Mouse (Mus musculus): ENCODE data around the gene Vdac1. TPM values are rescaled to one million over a fixed set of nuclear protein-coding genes. Genes with fewer than 3 reads are reported as not detected.

Vdac1 gene
- total RNA-seq (2014; fragmentation: Nextera tagmentation) (126 and 132 TPM in 2 replicates), total RNA-seq (2017) (205 and 244 TPM in 2 replicates)

DNA sequence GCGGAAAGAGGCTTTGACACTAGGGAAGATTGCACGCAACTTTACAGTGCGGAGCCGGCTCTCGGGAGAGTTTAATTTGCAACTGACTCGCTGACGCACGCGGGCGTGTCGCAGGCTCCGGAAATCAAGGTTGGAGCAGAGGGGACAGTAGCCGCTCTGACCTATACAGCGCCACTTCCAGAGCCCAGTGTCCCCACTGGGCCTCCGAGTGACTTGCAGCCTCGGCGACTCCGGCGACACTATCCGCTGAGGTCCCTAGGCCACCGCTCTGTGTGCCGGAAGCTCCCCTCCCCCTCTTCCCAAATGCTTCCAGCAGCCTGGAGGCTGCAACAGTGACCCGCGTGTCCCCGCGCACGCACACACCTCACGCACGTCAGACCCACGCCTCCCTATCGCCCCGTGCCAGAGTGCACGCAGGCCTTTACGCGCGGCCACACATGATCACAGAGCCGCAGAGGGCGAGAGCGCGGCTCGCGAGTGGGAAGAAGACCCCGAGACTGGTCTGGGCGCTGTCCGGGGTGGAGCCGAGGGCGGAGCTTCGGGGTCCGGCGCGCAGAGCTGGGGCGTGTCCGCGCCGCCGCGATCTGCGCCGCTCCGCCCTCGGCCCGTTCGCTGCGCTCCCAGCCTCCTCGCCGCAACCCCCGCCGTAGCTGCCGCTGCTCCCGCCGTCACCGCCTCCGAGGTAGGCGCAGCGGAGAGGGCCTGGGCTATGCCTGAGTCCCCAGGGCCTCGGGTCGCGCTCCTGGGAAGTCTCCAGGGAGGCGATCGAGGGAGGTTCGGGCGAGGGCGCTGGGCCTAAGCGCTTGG, at the start of gene Vdac1:
Gene Vdac1, plus strand, starts transcription at position 390 of the 807 bp plus-strand sequence.
- peak; percentile 80 for ATAC-seq (replicated peaks; ENCODE audit: poor library complexity, severe bottlenecking)

DNA sequence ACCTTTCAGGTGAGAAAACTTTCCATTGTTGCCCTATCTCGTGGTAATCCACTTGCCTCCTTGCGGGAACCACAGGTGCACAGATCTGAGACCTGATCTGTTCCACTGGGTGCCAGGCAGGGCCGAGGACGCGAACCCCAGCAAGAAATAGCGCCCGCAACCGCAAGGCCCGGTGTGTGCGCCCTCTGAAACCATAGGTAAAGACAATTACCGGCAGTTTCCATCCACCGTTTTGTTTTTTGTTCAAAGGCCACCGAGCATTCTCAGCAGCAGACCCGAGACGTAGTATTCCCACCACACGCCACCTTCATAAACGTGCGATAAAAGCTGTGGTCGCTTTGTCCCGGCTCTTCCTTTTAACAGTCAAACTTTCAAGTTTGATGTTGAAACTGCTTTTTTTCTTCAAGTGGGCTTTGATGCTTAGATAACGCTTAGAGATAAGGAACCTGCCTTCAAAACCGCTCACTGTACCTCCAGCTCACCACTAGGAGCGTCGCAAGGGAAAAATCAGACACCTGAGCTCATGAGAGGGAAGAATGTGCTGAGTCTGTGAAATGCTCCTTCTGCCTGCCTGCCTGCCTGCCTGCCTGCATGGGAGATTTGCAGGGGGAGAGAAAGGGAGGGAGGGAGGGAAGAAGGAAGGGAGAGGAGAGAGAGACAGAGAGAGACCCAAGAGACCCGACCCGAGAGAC, 46.4 kb upstream of the Vdac1 start:
- peak; percentile 47; the same call in 1 of the 2 replicates for ATAC-seq (replicated peaks; ENCODE audit: poor library complexity, severe bottlenecking)

- peak; percentile 71 for ATAC-seq (replicated peaks; ENCODE audit: poor library complexity, severe bottlenecking)
These were observed 42.2 kb upstream of the Vdac1 start for GRCm38 (mm10) chr11:52318445-52318844.

DNA sequence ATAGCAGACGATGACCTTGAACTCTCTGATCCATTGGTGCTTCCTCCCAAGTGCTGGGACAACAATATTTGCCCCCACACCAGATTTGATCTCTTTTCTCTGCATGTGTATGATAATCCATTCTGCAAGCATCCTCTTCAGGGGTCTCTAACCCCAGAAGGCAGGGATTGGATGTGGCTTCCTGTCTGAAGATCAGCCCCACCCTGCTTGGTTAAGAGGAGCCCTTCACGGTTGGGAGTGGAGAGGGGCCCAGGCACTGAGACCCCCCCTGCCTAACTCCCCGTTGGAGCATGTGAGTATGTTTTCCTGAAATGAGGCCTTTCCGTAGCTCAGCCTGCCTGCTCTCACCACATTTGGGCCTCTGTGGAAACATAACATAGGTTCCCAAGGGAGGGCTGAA, 41.0 kb upstream of the Vdac1 start:
- ATAC-seq (replicated peaks; ENCODE audit: poor library complexity, severe bottlenecking) = no peak

DNA sequence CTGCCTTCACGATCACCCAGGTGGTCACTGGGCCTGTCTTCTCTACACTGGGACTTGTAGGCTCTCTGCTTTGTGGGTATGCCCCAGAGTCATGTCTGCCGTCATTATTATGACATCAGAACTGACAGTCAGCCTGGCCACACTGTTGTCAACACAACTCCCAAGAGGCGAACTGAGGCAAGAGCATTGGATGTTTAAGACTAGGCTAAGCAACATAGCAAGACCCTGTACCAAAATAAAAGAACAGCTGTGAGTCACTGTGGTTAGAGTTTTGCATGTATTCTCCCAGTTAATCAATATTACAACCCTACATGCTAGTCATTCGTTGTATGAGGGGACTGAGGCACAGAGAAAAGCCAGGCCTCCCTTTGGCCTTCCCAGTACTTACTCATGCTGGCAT, 40.1 kb upstream of the Vdac1 start:
- ATAC-seq (replicated peaks; ENCODE audit: poor library complexity, severe bottlenecking) = no peak

- no peak for ATAC-seq (replicated peaks; ENCODE audit: poor library complexity, severe bottlenecking)
These were observed 39.1 kb upstream of the Vdac1 start for GRCm38 (mm10) chr11:52321540-52321939.

DNA sequence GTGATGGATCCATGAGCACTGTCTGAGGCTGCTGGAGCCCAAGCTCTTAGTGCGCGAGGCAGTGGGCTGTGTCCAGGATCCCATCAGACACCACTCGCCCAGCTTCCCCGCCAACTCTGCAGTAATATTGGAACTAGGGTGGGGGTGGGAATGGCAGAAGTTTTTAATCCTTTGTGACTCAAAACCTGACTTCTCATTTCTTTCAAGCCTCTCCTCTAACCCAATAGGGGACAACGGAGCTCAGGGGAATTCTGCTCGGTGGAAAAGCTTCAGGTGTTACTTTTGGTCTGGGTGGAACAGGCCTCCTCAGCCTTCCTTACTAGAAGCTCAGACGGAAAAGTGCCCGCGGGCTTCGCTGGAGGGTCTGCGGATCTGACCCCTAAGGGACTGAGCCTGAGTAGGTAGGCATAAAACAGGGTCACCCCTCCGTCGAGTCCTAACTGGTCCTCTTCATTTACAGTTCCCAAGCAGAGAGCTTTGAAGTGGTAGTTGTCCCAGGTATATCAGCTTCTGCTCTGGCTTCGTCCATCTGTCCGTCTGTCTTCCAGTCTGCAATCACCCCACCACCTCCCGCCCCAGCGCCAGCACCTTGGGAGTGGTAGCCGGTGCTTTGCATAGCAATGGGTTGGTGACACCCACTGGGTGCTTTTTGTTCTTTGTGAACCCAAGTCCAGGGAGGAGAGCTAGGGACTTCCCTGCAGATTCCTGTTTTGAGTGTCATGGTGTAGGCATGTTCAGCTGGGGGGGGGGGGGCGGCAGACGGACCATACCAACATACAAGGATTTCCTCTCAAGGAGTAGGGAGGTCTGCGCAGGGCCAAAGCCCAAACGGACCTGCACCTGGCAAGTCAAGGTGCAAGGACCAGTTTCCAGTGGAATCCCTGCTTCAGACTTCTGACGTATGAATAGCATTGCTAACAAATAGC, 36.0 kb upstream of the Vdac1 start:
- no peak for ATAC-seq (replicated peaks; ENCODE audit: poor library complexity, severe bottlenecking)

GRCm38 (mm10) chr11:52327313-52327712, 33.3 kb upstream of the Vdac1 start:
- ATAC-seq (replicated peaks; ENCODE audit: poor library complexity, severe bottlenecking) = no peak

DNA sequence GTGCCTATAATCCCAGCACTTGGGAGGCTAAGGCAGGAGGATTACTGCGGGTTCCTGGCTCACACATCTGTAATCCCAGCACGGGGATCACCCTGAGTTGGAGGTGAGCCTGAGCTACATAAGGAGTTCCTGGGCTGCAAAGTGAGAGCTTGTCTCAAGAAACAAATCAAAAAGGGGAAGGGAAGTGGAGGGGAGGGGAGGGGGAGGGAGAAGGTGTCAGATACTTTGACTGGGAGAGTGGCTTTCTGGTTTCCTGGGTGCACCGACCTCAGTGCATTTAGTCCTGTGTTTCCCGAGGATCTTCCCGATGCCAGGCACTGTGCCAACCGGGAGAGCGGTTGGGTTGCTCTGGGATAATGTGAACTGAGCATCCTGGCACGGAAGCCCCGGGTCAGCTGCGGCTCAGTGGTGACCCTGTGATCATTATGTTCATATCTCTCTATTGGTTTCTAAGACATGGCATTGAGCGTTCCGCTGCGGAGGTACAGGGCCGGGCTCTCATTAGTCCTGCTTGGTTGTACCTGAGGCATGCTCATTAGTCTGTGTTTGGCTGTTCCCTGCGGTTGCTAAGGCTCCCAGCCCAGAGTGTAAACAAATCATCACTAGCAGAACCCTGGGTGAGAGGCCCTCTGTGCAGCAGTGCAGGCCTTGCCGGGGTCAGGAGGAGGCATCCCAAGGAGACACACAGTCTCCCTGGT, 28.1 kb upstream of the Vdac1 start:
- no peak; the same call in 1 of the 2 replicates for ATAC-seq (replicated peaks; ENCODE audit: poor library complexity, severe bottlenecking)

- no peak for ATAC-seq (replicated peaks; ENCODE audit: poor library complexity, severe bottlenecking)
These were observed 27.0 kb upstream of the Vdac1 start for GRCm38 (mm10) chr11:52333616-52334015.

GRCm38 (mm10) chr11:52335263-52335662, 25.4 kb upstream of the Vdac1 start:
- no peak for ATAC-seq (replicated peaks; ENCODE audit: poor library complexity, severe bottlenecking)

DNA sequence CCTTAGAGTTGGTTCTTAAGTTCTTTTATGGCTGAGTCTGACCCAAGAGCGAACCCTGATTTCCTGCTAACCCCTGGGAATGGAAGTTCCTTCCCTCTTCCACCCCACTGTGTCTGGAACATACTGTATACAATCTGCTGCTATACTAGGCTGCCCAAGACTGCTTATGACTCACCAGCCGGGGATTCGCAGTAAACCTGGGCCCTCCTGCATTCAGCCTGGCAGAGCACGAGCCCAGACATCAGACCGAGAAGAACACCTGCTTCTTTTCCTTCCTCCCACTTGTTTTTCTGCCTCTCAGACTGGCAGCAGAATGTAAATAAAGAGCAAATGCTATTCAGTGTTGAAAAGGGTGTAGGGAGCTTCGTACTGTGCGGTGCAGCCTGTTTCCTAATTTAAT, 24.7 kb upstream of the Vdac1 start:
- no peak for ATAC-seq (replicated peaks; ENCODE audit: poor library complexity, severe bottlenecking)

GRCm38 (mm10) chr11:52337651-52338295, 22.9 kb upstream of the Vdac1 start:
- ATAC-seq (replicated peaks; ENCODE audit: poor library complexity, severe bottlenecking) = no peak; the same call in 1 of the 2 replicates

- no peak for ATAC-seq (replicated peaks; ENCODE audit: poor library complexity, severe bottlenecking)
These were observed 22.3 kb upstream of the Vdac1 start for GRCm38 (mm10) chr11:52338351-52338750.

DNA sequence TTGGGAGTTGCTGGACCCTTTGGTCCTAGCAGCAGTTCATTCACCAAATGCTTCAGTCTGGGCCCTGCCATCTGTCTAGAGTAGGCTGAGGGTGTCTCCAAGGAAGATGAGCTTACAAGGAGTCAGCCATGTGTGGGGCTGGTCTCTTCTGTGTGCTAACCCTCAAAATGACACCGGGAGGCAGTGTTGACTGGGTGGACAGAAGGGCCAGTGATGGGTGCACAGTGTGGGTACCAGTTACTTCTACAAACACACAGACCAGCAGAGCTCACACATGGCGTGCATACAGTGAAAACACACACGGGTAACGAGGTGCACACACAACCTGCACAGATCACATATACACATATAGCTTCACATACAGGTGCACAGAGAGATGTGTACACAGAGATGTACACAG, 21.6 kb upstream of the Vdac1 start:
- no peak for ATAC-seq (replicated peaks; ENCODE audit: poor library complexity, severe bottlenecking)

- no peak for ATAC-seq (replicated peaks; ENCODE audit: poor library complexity, severe bottlenecking)
These were observed 21.1 kb upstream of the Vdac1 start for GRCm38 (mm10) chr11:52339512-52339911.

DNA sequence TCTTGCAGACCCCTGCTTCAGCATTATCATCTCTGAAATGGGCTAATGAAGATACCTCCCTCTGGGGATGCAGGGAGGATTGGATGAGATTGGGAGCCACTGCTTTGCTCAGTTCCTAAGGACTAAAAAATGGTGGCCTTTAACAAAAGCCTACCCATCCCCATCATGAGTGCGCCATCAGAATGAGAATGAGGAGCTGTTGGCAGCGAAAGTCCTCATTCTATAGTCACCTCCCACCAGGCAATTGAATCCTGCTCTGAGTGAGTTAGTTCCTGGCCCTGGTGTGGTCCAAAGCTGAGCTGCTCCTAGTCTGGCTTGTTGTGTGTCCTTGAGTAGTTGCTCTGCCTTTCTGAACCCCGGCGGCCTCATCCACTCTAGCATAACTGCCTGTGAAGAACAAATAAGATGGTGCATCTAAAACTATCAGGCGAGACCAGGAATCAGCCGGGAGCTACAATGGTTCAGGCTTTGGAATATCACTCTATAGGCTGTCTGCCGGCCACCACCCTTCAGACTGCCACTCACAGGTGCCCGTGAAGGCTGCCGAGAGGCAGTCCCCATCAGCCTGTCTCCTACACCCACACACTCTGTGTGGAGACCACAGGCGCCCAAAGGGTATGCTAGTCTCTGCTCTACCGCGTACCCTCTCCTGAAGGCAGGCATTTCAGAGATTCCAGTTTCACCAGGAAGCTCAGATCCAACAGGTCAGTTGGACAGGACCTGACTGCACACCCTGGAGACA, 20.4 kb upstream of the Vdac1 start:
- no peak for ATAC-seq (replicated peaks; ENCODE audit: poor library complexity, severe bottlenecking)

DNA sequence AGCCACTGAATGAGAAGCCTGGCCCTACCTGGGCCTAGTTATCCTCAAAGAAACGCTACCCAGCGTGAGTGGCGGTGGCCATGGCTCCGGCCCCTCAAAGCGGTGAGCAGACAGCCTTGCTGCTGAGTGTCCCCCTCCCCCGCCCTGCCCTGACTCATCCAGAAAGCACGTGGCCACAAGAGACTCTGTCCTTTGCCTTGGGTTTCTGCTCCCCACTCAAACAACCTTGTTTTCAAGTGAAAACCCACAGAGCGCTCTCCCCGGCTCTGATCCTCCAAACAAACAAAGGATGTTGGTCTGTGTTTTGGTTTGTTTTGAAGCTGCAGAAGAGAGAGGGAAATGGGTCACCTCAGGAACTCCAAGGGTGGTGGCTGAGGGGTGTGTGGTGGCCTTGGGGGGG, 19.7 kb upstream of the Vdac1 start:
- no peak for ATAC-seq (replicated peaks; ENCODE audit: poor library complexity, severe bottlenecking)

DNA sequence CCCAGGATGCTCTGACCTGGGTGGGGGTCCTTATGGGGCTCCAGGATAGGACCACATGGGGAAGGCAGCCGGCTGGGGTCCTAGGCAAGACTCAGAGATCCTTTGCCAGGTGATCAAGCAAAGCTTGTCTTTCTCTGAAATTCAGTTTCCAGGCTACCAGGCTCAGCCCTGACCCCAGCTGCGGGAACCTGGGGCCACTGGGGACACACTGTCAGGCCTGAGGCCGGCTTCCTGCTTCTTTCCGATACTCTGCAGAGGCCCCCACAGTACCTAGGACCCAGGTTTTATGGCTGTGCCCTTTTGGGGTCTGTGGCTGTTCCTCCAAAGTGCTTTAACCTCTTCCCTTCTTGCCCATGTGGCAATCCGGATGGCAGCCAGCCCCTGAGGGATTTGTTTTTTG, 19.2 kb upstream of the Vdac1 start:
- ATAC-seq (replicated peaks; ENCODE audit: poor library complexity, severe bottlenecking) = no peak
